24 mouse cellular contexts compared by ENCODE assay signal in the genomic region with DNA sequence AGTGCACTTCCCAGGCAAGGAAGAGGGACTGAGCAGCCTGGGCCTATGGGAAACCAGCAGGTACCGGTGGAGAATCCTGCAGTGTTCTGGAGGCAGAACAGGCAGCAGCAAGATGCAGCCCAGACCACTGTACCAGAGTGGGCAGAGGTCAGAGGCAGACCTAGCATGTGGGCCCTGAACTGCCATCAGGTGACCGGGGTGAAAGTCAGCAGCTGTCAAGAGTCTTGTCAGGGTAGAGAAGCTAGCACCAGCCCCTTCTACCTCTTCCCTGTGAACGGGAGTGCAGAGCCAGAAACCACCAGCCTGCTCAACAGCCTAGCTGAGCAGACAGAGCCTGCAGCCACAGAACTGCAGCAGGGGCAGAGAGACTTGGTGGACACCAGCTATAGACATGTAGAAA. TPM values are rescaled to one million over a fixed set of nuclear protein-coding genes. Genes with fewer than 3 reads are reported as not detected.
"Had no signal": no experiment of that assay in that cellular context is flagged by ENCODE, and none has a peak within 500 bp of the region (broad histone marks: within the 10 kb centered on the region; RNA-seq: fewer than 3 reads in every experiment).

No protein-coding gene starts in this region.

- ATAC-seq: lung, postnatal 0 days; midbrain, embryonic 13.5 days; midbrain, embryonic 15.5 days had no signal

- DNase-seq: lung, adult 2 months; lung, postnatal 14 days; lung, postnatal 36 days; right cerebral cortex, postnatal 14 days; thymus, adult 2 months; thymus, postnatal 25 days; thymus, postnatal 4 days had no signal

- H3K9me3 ChIP-seq: lung, embryonic 15.5 days; megakaryocyte, embryonic 14.5 days; midbrain, embryonic 13.5 days; midbrain, embryonic 15.5 days; neural tube, embryonic 12.5 days; stomach, embryonic 15.5 days had no signal

- H3K4me1 ChIP-seq: lung, embryonic 15.5 days; megakaryocyte, embryonic 14.5 days; midbrain, embryonic 15.5 days; neural tube, embryonic 12.5 days; stomach, embryonic 15.5 days had no signal

- H3K36me3 ChIP-seq: lung, embryonic 15.5 days; midbrain, embryonic 13.5 days; midbrain, embryonic 15.5 days; neural tube, embryonic 12.5 days; stomach, embryonic 15.5 days had no signal

- H3K4me2 ChIP-seq: lung, embryonic 15.5 days; midbrain, embryonic 11.5 days; midbrain, embryonic 13.5 days; midbrain, embryonic 15.5 days; neural tube, embryonic 12.5 days; stomach, embryonic 15.5 days had no signal

- H3K27me3 ChIP-seq: lung, embryonic 15.5 days; midbrain, embryonic 13.5 days; midbrain, embryonic 15.5 days; neural tube, embryonic 12.5 days; stomach, embryonic 15.5 days had no signal

- H3K9ac ChIP-seq: lung, embryonic 15.5 days; midbrain, embryonic 13.5 days; midbrain, embryonic 15.5 days; neural tube, embryonic 12.5 days; stomach, embryonic 15.5 days had no signal

- H3K27ac ChIP-seq: lung, embryonic 15.5 days; macrophage; midbrain, embryonic 13.5 days; midbrain, embryonic 15.5 days; neural tube, embryonic 12.5 days; stomach, embryonic 15.5 days; stomach, postnatal 0 days had no signal

- H3K4me3 ChIP-seq: lung, embryonic 15.5 days; megakaryocyte, embryonic 14.5 days; midbrain, embryonic 13.5 days; midbrain, embryonic 15.5 days; neural tube, embryonic 12.5 days; stomach, embryonic 15.5 days had no signal

RNA-seq across cellular contexts. Expression of a gene that starts 47.9 kb away (rescaled TPM):
- total RNA-seq: monocyte, adult 5-6 weeks; neutrophil, adult 5-6 weeks had no signal
- polyA plus RNA-seq: lung, adult 2 months; lung, embryonic 15.5 days; lung, postnatal 0 days; macrophage; midbrain, embryonic 11.5 days; midbrain, embryonic 15.5 days; neural tube, embryonic 12.5 days; neural tube, embryonic 14.5 days; spleen, adult 2 months; thymus, adult 2 months; urinary bladder, adult 2 months had no signal

RNA-seq across cellular contexts. Expression of a gene that starts 50.9 kb away (rescaled TPM):
- total RNA-seq: monocyte, adult 5-6 weeks; neutrophil, adult 5-6 weeks had no signal
- polyA plus RNA-seq: macrophage had no signal

RNA-seq across cellular contexts. Expression of a gene that starts 51.2 kb away (rescaled TPM):
- total RNA-seq: megakaryocyte progenitor cell, adult 5-6 weeks; midbrain, postnatal 0 days; monocyte, adult 5-6 weeks; neutrophil, adult 5-6 weeks had no signal
- polyA plus RNA-seq: lung, adult 2 months; lung, embryonic 15.5 days; lung, postnatal 0 days; macrophage; midbrain, embryonic 11.5 days; midbrain, embryonic 15.5 days; midbrain, postnatal 0 days; neural tube, embryonic 12.5 days; neural tube, embryonic 14.5 days; thymus, adult 2 months; urinary bladder, adult 2 months had no signal
